Mouse (Mus musculus) lung, embryonic 16.5 days (tissue): Measurements from ENCODE around the gene Papola. TPM values are rescaled to one million over a fixed set of nuclear protein-coding genes. Genes with fewer than 3 reads are reported as not detected.
"Not testable (repeated sequence)": the region's sequence is repeated elsewhere in the genome, so short reads cannot be mapped to it uniquely, and the experiment has no call there.

Experiments used
- ATAC-seq: fragments of 200-750 bp; cut with Nextera tagmentation; 2 replicates; pipeline ENCODE4 v1.8.0; 2017; ENCODE audit warnings: low read depth, mild to moderate bottlenecking, moderate library complexity
- H3K27ac ChIP-seq: fragments of 300-500 bp; sonication (generic); 2 replicates; pipeline ENCODE4 v1.5.1; 2014; ENCODE audit warnings: mild to moderate bottlenecking, control low read depth, low read length
- H3K27me3 ChIP-seq: fragments of 300-500 bp; sonication (generic); 2 replicates; pipeline ENCODE4 v1.6.1; 2014; ENCODE audit warnings: low read depth, low read length, mixed read lengths; ENCODE audit not compliant: control insufficient read depth, insufficient read depth
- H3K36me3 ChIP-seq: fragments of 300-500 bp; sonication (generic); 2 replicates; pipeline ENCODE4 v1.6.1; 2014; ENCODE audit warnings: low read length; ENCODE audit not compliant: control insufficient read depth, insufficient read depth
- H3K4me1 ChIP-seq: fragments of 300-500 bp; sonication (generic); replicated peaks from 2 replicates; pipeline ENCODE4 v1.6.1; 2014; ENCODE audit warnings: low read length, mixed read lengths; ENCODE audit not compliant: control insufficient read depth, insufficient read depth
- H3K4me2 ChIP-seq: fragments of 300-500 bp; sonication (generic); 2 replicates; pipeline ENCODE4 v1.6.1; 2014; ENCODE audit warnings: low read depth, low read length, control low read depth
- H3K4me3 ChIP-seq: fragments of 300-500 bp; sonication (generic); 2 replicates; pipeline ENCODE4 v1.5.1; 2014; ENCODE audit warnings: mild to moderate bottlenecking, low read length, control low read depth
- H3K9ac ChIP-seq: fragments of 300-500 bp; sonication (generic); 2 replicates; pipeline ENCODE4 v1.6.1; 2014; ENCODE audit warnings: low read length, control low read depth
- H3K9me3 ChIP-seq: fragments of 300-500 bp; sonication (generic); 2 replicates; pipeline ENCODE4 v1.6.1; 2016; ENCODE audit warnings: low read length; ENCODE audit not compliant: control insufficient read depth
- WGBS: fragments of 180-500 bp; shearing (Covaris S2); extraction: QIAGEN DNeasy Blood & Tissue Kit; methylation state at CpG from one replicate; pipeline ENCODE4 v1.1.7; 2014; 5-methylcytosine and 5-hydroxymethylcytosine counted together
- polyA plus RNA-seq: library from polyadenylated mRNA; unstranded; fragments of >200 nt; fragmentation: Nextera tagmentation; extraction: Ambion mirVana; gene quantifications from 2 replicates; pipeline ENCODE4 v1.2.1, GENCODE M21; 2015

Papola gene
- polyA plus RNA-seq, 1 experiment from 2014 or later = 188 TPM

DNA sequence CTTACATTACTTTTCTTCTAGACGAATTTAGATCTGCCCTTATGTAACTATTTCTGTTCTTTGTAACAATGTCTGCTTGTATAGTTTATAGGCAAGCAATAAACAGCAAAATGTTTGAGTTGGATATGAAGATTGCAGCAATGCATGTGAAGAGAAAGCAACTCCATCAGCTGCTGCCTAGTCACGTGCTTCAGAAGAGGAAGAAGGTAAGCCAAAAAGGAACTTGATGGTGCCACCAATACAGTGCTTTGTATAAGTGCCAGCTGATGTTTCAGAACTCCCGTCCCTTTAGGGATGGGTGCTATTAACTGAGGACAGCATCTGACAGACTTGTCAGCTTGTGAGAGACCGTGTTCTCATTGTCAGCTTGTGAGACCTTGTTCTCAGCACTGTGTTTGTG lies 39.0 kb downstream of the Papola start:
- Histone ChIP-seq H3K9ac (no peak overlapping the region), H3K9me3 (no peaks in the 10 kb centered on the region), H3K4me1 (no peaks in the 10 kb centered on the region), H3K4me2 (no peak overlapping the region), H3K27ac (no peak overlapping the region), H3K4me3 (no peak overlapping the region), H3K27me3 (no peaks in the 10 kb centered on the region), H3K36me3 (peaks cover 52% of the 10 kb centered on the region)
- ATAC-seq = no peak
- 77% methylated on average over 4 of the region's 4 CpGs for WGBS

DNA sequence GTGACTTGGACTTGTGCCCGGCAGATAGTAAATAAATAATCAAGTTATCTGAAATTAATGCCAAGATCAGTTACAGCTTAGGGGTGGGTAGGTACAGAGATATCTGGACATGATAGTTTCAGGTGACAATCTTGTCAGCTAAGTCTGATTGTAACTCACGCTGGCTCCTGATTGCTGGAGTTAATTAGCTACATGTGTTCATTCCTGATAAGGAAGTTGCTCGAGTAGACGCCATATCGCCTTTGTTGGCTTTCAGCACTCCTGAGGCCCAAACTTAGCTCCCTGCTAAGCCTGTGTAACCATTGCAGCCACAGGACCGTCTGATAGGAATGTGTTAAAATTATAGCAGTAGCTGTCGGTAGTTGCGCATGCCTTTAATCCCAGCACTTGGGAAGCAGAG lies 40.2 kb downstream of the Papola start:
- H3K4me3 ChIP-seq = no peak overlapping the region
- H3K27me3 ChIP-seq = no peaks in the 10 kb centered on the region
- no peak overlapping the region for H3K27ac ChIP-seq
- H3K9me3 ChIP-seq = no peaks in the 10 kb centered on the region
- H3K9ac ChIP-seq = no peak overlapping the region
- H3K4me1 ChIP-seq = no peaks in the 10 kb centered on the region
- ATAC-seq = no peak
- peaks cover 59% of the 10 kb centered on the region for H3K36me3 ChIP-seq
- WGBS = 87% methylated on average over 8 of the region's 8 CpGs
- H3K4me2 ChIP-seq = no peak overlapping the region

DNA sequence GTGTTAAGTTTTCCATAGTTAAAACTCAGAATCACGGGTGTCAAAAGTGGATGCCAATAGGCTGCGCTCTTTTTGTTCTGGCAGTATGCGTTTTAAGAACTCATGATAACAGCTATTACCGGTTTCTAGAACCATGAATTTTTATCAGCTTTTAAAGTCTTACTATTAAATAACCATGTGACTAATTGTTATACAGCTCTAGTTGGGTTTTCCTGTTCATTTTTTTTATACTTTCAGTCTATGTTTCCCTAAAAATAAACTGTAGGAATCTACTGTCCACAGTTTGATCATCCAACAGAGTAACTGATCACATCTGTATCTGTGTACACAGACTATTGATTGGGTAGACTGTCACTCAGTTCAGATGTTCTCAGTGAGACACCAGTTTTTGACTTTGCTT lies 40.8 kb downstream of the Papola start:
- ATAC-seq = no peak
- Histone ChIP-seq H3K4me1 (no peaks in the 10 kb centered on the region), H3K9ac (no peak overlapping the region), H3K27me3 (no peaks in the 10 kb centered on the region), H3K4me2 (no peak overlapping the region), H3K27ac (no peak overlapping the region), H3K4me3 (no peak overlapping the region), H3K9me3 (no peaks in the 10 kb centered on the region), H3K36me3 (peaks cover 62% of the 10 kb centered on the region)
- WGBS = 95% methylated on average over 4 of the region's 4 CpGs

DNA sequence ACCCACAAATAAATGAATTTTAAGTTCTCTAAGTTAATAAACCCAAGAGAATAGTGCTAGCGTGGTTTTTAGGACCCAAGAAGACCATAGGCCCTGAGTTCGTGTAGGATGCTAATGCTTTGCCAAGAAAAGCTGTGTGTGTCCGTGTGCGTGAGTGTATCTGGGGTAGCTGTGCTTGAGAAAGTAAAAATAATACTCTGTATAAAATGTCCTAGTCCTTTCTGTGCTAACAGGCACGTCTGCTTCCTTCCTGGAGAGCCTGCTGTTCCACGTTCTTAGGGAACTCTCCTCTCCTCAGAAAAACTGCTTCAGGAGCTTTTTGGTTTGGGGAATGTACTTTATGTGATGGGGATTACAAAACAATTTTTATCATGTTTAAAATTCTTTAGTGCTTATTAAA lies 48.0 kb downstream of the Papola start:
- Histone ChIP-seq H3K36me3 (peaks cover 53% of the 10 kb centered on the region), H3K27ac (no peak overlapping the region), H3K9me3 (no peaks in the 10 kb centered on the region), H3K4me1 (no peaks in the 10 kb centered on the region), H3K9ac (no peak overlapping the region), H3K4me3 (no peak overlapping the region), H3K27me3 (no peaks in the 10 kb centered on the region), H3K4me2 (no peak overlapping the region)
- WGBS = 77% methylated on average over 6 of the region's 6 CpGs
- no peak for ATAC-seq

DNA sequence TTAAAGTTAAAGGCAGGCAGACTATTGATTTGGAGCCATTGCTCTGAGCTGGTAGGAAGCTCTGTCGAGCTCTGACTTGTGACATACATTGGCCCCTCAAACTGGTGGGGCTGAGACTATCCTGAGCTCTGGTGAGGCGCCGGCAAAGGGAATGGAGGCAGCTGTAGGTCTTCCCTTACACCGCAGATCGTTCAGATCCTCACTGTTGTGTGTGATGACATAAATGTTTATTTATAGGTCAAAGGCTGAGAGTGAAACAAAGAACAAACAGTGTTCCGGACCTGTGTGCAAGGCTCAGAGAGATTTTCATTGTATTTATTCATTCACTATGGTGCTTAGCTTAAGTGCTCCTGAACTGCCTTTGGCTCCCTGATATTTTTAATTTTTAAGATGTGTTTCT lies 50.4 kb downstream of the Papola start:
- Histone ChIP-seq H3K4me2 (no peak overlapping the region), H3K27me3 (no peaks in the 10 kb centered on the region), H3K27ac (no peak overlapping the region), H3K4me1 (no peaks in the 10 kb centered on the region), H3K9ac (no peak overlapping the region), H3K36me3 (peaks cover 33% of the 10 kb centered on the region), H3K9me3 (no peaks in the 10 kb centered on the region), H3K4me3 (no peak overlapping the region)
- ATAC-seq = peak; percentile 74
- WGBS = 30% methylated on average over 6 of the region's 6 CpGs

DNA sequence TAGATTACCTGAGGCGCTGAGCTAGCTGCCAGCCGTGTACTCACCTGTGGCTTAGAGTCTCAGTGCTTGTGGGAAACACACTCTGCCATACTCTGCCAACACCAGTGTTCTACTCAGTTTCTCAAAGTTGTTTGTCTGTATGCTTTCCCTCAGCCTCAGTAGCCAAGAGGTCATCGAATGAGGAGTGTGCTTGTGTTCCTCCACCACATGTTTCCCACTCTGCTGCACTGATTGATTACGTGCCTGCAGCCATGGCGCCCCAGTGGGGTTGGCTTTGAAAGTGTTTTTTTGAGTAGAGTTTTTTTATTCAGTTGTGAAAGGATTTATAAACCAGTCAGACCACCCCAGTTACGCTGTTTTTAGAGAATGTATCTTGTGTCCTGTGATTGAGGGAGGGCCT lies 51.1 kb downstream of the Papola start:
- H3K36me3 ChIP-seq = peaks cover 32% of the 10 kb centered on the region
- peak; percentile 51; the same call in 1 of the 2 replicates for ATAC-seq

DNA sequence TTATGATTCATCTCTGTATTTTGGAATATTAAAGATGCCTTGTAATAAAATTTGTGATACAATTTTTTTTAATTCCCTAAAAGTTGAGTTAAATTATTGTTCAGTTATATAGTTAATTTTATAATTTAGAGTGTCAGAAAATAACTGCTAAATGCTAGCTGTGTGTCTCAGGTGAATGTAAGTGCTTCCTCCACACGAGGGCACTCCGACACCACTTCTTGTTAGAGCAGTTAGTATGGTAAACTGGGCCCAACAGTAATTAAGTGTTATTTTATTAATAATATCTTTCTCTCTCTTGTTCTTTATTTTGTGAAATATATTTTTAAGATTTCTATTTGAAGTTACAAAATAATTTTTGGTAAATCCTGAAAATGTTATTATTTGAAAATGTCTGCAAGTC lies 51.7 kb downstream of the Papola start:
- no peak overlapping the region for H3K9ac ChIP-seq
- H3K27ac ChIP-seq = no peak overlapping the region
- no peaks in the 10 kb centered on the region for H3K9me3 ChIP-seq
- no peaks in the 10 kb centered on the region for H3K27me3 ChIP-seq
- no peaks in the 10 kb centered on the region for H3K4me1 ChIP-seq
- H3K36me3 ChIP-seq = peaks cover 33% of the 10 kb centered on the region
- no peak overlapping the region for H3K4me2 ChIP-seq
- no peak overlapping the region for H3K4me3 ChIP-seq
- ATAC-seq = no peak
- 77% methylated on average over 2 of the region's 2 CpGs for WGBS

More for the DNA sequence above, 51.1 kb downstream of the Papola start:
- Histone ChIP-seq H3K27me3 (no peaks in the 10 kb centered on the region), H3K4me3 (no peak overlapping the region), H3K4me2 (no peak overlapping the region), H3K9ac (no peak overlapping the region), H3K27ac (no peak overlapping the region), H3K9me3 (no peaks in the 10 kb centered on the region), H3K4me1 (no peaks in the 10 kb centered on the region)
- 61% methylated on average over 6 of the region's 6 CpGs for WGBS

DNA sequence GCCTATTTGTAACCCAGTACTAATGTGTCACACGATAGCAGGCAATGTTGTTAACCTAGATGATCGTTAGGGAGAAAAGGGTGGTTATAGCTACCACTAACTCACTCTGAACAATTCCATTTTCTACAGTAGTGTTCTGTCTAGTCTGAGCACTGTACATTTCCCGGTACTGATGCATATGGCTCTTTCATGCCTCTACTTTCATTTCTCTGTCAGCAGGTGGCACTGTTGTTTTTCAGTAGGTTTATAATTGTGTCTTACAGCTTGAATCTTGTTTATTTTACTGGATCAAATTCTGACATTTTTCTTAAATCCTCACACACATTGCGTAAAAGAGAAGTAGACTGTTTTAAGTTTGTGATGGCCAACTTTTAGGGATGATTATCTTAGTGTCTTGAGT lies 54.6 kb downstream of the Papola start:
- H3K4me1 ChIP-seq = no peaks in the 10 kb centered on the region
- H3K4me3 ChIP-seq = no peak overlapping the region
- H3K9ac ChIP-seq = no peak overlapping the region
- H3K36me3 ChIP-seq = peaks cover 17% of the 10 kb centered on the region
- H3K4me2 ChIP-seq = no peak overlapping the region
- no peaks in the 10 kb centered on the region for H3K9me3 ChIP-seq
- no peaks in the 10 kb centered on the region for H3K27me3 ChIP-seq
- ATAC-seq = no peak
- no peak overlapping the region for H3K27ac ChIP-seq
- WGBS = 64% methylated on average over 4 of the region's 4 CpGs

DNA sequence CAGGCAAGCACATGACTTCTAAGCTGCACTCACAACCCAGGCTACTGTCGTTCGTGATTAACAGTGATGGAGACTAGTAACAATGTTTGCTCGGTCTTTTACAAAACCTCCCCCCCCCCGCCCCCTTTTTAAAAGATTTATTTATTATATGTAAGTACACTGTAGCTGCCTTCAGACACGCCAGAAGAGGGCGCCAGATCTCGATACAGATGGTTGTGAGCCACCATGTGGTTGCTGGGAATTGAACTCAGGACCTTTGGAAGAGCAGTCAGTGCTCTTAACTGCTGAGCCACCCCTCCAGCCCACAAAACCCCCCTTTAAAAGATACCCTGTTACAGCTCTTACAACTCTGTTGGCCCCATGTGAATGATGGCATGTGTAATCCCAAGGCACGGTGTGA lies 56.1 kb downstream of the Papola start:
- ATAC-seq, H3K4me3 ChIP-seq, H3K9ac ChIP-seq, H3K27me3 ChIP-seq, H3K27ac ChIP-seq, H3K4me1 ChIP-seq, H3K9me3 ChIP-seq, H3K4me2 ChIP-seq: not testable (repeated sequence)
- peaks cover 15% of the 10 kb centered on the region for H3K36me3 ChIP-seq
- WGBS = 90% methylated on average over 8 of the region's 8 CpGs
